Mouse (Mus musculus): ENCODE measurements at regions not wholly inside any gene's neighbourhood (a gene's known extent, or its start where the extent isn't known, plus 50 kb on each side); places are given as distances from the start of the nearest gene placed in this dataset.
"Not testable (repeated sequence)": the region's sequence is repeated elsewhere in the genome, so short reads cannot be mapped to it uniquely, and the experiment has no call there.

- DNase-seq: no peak
Measured at GRCm38 (mm10) chr3:8310379-8311128, 1299.3 kb downstream of the Zfp704 start.

DNA sequence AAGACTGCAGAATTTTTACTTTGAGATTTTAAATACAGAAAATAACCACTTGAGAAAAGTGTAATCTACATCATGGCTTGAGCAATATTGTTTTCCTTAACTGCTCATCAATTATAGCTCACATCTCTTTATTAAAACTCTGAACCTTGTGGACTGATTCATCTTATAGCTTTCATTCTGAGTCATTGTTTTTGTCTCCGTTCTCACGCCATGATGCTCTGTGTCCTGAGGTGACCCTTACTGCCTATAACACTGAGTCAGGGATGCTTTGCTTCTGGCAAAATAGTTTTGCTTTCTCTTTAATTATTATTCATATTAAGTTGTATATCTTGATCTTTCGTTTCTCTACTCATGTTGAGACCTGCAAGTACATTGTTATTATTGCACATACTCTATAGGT lies 1302.6 kb downstream of the Zfp704 start:
- no peak for DNase-seq

DNA sequence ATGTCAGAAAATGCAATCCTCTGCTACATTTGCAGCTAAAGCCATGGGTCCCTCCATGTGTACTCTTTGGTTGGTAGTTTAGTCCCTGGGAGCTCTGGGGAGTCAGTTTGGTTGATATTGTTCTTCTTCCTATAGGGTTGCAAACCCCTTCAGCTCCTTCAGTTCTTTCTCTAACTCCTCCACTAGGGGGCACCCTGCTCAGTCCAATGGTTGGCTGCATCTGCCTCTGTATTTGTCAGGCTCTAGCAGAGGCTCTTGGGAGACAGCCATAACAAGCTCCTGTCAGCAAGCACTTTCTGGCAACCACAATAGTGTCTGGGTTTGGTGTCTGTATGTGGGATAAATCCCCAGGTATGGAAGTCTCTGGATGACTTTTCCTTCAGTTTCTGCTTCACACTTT lies 1305.1 kb downstream of the Zfp704 start:
- peak in 1 of 2 experiments; percentile 41 for DNase-seq

- DNase-seq: no peak
Measured at GRCm38 (mm10) chr3:8293036-8293435, 1316.8 kb downstream of the Zfp704 start.

DNA sequence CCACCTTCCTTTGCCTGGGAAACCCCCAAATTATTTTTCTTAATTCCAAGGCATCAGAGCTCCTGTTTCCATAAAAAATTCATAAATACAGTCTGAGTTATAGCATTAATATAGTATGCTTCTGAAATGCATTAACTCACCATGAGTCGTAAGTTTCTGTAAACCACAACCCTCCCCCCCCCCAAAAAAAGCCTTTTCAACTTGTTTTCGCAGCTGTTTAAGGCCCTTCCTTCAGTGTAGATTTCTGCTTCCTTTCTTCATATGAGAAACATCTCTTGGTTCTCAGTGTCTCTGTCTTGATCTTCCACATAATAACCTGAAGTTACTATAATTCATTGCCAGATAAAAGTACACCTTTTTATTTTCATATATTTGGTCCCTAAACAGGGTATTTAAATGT lies 1320.3 kb downstream of the Zfp704 start:
- no peak for DNase-seq

GRCm38 (mm10) chr3:8288437-8288836 lies 1321.4 kb downstream of the Zfp704 start:
- DNase-seq: peak; percentile 42 to 71

- no peak for DNase-seq
Measured at GRCm38 (mm10) chr3:8284655-8285428, 1325.0 kb downstream of the Zfp704 start.

DNA sequence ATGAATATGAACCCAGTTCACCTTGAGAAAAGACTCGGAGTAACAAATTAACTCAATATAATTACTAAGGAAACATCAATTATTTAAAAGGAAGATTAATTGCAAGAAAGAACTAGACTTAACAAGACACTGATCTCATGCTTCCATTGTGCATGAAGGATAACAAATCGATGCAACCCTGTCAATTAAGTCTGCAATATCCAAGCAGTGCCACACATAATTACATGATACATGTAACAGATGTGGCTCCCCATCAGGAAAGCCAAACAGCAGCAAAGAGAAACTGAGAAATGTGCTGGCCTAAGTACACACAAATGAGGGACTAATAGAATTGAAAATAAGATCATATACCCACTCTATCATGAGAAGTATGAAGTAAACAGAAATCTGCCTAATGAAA lies 1327.5 kb downstream of the Zfp704 start:
- DNase-seq: no peak

DNA sequence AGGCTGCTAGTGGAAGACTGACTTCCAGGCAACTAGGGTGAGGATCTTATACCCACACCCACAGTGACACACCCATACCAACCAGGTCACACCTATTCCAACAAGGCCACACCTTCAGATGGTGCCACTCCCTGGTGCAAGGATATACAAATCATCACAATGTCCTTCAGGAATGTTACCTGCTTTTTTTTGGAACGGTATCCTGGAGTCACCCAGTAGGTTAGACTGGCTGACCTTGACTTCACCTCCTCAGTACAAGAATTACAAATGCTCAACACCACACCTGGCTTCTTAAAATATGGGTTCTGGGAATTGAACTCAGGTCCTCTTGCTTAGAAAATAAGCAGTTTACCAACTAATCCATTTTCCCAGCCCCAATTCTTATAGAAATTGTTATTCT lies 1333.2 kb downstream of the Zfp704 start:
- no peak for DNase-seq

DNA sequence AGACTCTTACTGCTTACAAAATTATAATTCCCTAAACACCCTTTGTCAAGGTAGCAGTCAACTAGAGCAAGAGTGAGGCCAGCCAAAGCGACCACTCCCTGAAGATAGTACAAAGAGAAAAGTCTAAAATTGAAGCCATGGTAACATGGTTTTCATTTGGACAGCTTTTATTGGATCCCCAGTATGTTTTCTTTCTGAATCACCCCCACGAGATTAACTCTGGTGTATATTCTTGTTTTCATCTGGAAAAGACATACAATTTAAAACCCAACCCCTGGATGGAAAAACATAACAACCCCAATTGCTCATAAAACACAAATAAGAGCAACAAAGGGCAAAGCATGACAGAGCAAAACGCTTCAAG lies 1339.0 kb downstream of the Zfp704 start:
- no peak for DNase-seq

- no peak for DNase-seq
Measured at GRCm38 (mm10) chr3:8270009-8270934, 1339.6 kb downstream of the Zfp704 start.

DNA sequence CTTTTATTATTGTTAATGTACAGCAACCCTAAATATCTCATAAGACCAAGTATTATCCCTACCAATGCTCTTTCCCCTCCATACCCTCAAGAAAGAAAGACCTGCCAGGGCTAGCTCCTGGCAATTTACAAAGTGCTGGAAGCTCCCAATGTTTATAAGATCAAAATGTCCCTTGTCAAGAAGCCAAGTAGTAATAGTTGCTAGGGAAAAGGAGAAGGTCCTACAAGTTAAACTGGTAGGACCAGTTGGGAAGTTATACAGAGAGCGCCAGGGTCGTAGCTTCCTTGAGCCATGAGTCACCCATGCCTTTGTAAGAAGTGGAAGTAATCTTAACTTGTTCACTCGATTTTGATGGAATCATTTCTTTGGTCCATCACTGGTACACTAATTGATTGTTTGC lies 1344.1 kb downstream of the Zfp704 start:
- DNase-seq: no peak

GRCm38 (mm10) chr3:8264366-8265033 lies 1345.4 kb downstream of the Zfp704 start:
- DNase-seq: no peak

DNA sequence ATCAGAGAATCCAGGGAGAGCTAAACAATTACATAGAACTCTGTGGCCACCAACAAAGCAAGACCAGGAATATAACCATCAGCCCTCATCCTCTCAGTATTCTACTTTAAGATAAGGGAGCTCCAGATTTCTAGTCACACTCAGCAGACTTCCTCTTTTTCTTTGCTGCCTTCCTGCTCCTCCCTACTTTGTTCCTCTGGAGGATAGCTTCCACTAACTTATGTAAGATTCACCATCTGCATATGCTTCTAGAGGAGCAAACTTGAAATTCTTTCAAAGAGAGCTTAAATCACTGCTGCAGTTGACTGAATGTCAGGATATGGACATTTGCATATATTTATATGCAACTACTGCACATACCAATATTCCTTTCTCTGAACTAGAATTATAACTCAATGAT lies 1352.6 kb downstream of the Zfp704 start:
- no peak for DNase-seq

DNA sequence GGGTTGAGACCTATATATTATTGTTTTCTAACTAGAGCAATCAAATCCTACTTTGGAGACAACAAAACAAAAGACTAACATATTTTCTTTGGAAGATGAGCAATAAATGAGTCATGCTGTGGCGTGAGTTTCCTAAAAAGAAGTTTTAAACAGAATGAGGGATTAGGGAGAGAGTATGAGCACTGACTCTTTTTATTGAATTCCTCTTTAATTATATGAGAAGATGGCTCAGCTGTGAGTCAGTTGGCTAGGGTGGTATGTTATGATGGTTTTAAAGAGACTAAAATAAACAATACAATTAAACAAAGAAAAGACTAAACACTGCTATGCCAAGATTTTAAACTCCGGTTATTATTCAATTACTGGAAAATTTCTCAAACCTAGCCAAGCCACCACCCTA lies 1357.6 kb downstream of the Zfp704 start:
- no peak for DNase-seq

GRCm38 (mm10) chr3:8248911-8249310 lies 1361.0 kb downstream of the Zfp704 start:
- no peak for DNase-seq

GRCm38 (mm10) chr3:8245822-8246221 lies 1364.1 kb downstream of the Zfp704 start:
- DNase-seq: peak; percentile 25 to 26

- peak in 1 of 2 experiments; percentile 16 for DNase-seq
Measured at GRCm38 (mm10) chr3:8245195-8245789, 1364.6 kb downstream of the Zfp704 start.

- DNase-seq: not testable (repeated sequence)
Measured at GRCm38 (mm10) chr3:8244526-8245194, 1365.2 kb downstream of the Zfp704 start.

DNA sequence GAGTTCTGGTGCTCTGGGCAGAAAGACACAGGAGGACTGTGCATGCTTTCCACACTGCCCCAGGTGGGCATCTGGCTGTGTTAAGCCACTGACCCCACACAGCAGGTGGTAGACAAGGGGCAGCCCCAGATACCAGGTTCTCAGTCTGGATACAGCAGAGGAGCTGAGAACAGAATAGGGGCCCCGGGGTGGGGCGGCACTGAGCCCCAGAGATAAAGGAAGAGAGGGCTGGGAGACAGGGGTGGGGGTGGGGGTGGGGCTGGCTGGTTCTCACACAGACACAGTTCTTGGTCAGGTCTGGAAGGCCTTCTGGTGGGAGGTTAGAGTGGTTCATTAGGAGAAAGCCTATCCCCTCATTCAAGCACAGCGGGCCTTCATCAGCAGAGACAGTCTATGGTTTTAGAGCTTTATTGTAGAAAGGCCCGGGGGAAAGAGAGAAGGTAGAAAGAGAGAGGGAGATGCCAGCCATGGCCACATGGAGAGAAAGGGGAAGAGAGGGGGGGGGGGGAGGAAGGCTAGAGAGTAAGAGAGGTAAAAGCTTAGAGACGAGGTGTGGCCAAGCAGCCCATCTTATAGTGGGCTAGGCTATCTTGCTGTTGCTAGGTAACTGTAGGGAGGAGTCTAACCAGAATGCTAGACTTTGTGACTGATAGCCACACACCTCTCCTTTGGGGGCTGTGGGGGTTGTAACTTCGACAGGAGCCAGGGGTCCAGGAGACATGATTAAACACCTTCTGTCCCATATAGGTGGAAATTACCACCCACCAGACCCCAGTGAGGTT lies 1403.1 kb downstream of the Zfp704 start:
- DNase-seq: no peak

- DNase-seq: no peak
Measured at GRCm38 (mm10) chr3:8163030-8163429, 1446.9 kb downstream of the Zfp704 start.
